Mouse (Mus musculus) layer of hippocampus, adult 2 months (tissue): ENCODE measurements around the gene Fmnl2. TPM values are rescaled to one million over a fixed set of nuclear protein-coding genes. Genes with fewer than 3 reads are reported as not detected.

ENCODE experiments used
- DNase-seq, 2 experiments: peaks; one replicate each; pipeline ENCODE4 v3.0.0; 2022; ENCODE audit warnings: low spot score in 2 of 2
- H3K27ac ChIP-seq: fragments of 200-600 bp; 2 replicates; pipeline ENCODE4 v1.8.1; 2022
- H3K4me3 ChIP-seq: fragments of 200-600 bp; 2 replicates; pipeline ENCODE4 v1.8.1; 2022; ENCODE audit warnings: mild to moderate bottlenecking
- CTCF ChIP-seq: fragments of 200-600 bp; conservative IDR thresholded peaks from 2 replicates; pipeline ENCODE4 v1.8.1; 2022; ENCODE audit warnings: antibody characterized with exemption, mild to moderate bottlenecking, moderate library complexity
- total RNA-seq, 2 experiments: library from RNA; stranded (reverse); gene quantifications; 2 replicates each; pipeline ENCODE4 v1.2.3; 2021

The Fmnl2 gene
- total RNA-seq, 2 experiments from 2014 or later = 42.4 to 44.0 TPM

- TF ChIP-seq CTCF = no peak
- peak; percentile 61 to 75 for DNase-seq
- Histone ChIP-seq H3K4me3 (no peak overlapping the region), H3K27ac (peak overlapping the region; percentile 29; the same call in 1 of the 2 replicates)
These were observed 97.4 kb downstream of the Fmnl2 start for GRCm38 (mm10) chr2:52955090-52955489.

GRCm38 (mm10) chr2:52955831-52956230, 98.2 kb downstream of the Fmnl2 start:
- no peak for TF ChIP-seq CTCF
- Histone ChIP-seq H3K4me3 (no peak overlapping the region), H3K27ac (peak overlapping the region; percentile 55; the same call in 1 of the 2 replicates)
- no peak for DNase-seq

- Histone ChIP-seq H3K27ac (peak overlapping the region; percentile 67; the same call in 1 of the 2 replicates), H3K4me3 (no peak overlapping the region)
- no peak for TF ChIP-seq CTCF
- no peak for DNase-seq
These were observed 100.3 kb downstream of the Fmnl2 start for GRCm38 (mm10) chr2:52957771-52958534.

GRCm38 (mm10) chr2:52958535-52959290, 101.1 kb downstream of the Fmnl2 start:
- no peak for DNase-seq

GRCm38 (mm10) chr2:52959291-52959621, 101.6 kb downstream of the Fmnl2 start:
- TF ChIP-seq CTCF = no peak
- no peak for DNase-seq
- Histone ChIP-seq H3K27ac (peak overlapping the region; percentile 67; the same call in 1 of the 2 replicates), H3K4me3 (no peak overlapping the region; the same call in 1 of the 2 replicates)

More at GRCm38 (mm10) chr2:52958535-52959290, 101.1 kb downstream of the Fmnl2 start:
- peak overlapping the region; percentile 27 for H3K4me3 ChIP-seq
- TF ChIP-seq CTCF = no peak
- peak overlapping the region; percentile 67; the same call in 1 of the 2 replicates for H3K27ac ChIP-seq

DNA sequence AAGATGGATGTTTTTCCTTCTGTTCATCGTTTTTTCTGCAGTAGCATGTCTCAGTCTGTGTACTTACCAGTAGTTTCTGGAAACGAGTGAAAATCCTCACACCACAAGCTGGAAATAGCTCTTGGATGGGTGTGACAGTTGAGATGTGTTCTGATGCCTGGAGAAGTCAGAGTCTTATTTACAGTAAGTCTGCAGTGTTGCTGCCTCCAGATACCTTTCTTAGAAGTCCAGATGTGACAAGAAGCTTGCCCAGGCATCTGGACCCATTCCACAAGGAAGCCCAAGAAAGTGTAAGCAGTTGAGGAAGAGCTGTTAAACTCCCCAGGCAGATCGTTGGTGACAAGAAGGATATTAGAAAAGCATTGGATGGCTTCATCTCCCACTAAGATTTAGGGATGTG, 102.3 kb downstream of the Fmnl2 start:
- Histone ChIP-seq H3K27ac (peak overlapping the region; percentile 2; the same call in 1 of the 2 replicates), H3K4me3 (no peak overlapping the region)

GRCm38 (mm10) chr2:52960697-52961096, 103.0 kb downstream of the Fmnl2 start:
- no peak for TF ChIP-seq CTCF
- peak overlapping the region; percentile 43; the same call in 1 of the 2 replicates for H3K27ac ChIP-seq
- no peak overlapping the region for H3K4me3 ChIP-seq
- no peak for DNase-seq

More for the DNA sequence above, 102.3 kb downstream of the Fmnl2 start:
- TF ChIP-seq CTCF = no peak
- no peak for DNase-seq

DNA sequence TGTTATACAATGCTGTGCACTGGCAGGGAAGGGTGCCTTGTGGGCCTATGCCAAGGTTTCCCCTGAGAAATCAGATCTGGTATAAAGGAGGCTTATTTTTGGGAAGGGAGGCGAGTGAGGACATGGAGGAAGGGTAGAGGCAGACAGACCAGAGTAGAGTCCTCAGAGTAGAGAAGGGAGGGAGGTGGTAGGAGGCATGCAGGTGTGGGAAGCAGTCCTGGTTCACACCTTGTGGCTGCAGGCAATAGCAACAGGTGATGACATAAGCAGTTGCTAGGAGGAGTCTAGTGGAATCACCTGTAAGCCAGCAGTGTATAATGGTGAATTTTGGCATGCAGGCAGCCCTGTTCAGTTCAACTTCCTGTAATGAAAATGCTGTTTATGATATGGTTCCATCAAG, 105.8 kb downstream of the Fmnl2 start:
- no peak overlapping the region for H3K4me3 ChIP-seq
- H3K27ac ChIP-seq = peak overlapping the region; percentile 43; the same call in 1 of the 2 replicates
- TF ChIP-seq CTCF = no peak
- no peak for DNase-seq

GRCm38 (mm10) chr2:52964386-52964928, 106.8 kb downstream of the Fmnl2 start:
- peak overlapping the region; percentile 63; the same call in 1 of the 2 replicates for H3K27ac ChIP-seq
- no peak overlapping the region for H3K4me3 ChIP-seq
- no peak for DNase-seq
- TF ChIP-seq CTCF = no peak

DNA sequence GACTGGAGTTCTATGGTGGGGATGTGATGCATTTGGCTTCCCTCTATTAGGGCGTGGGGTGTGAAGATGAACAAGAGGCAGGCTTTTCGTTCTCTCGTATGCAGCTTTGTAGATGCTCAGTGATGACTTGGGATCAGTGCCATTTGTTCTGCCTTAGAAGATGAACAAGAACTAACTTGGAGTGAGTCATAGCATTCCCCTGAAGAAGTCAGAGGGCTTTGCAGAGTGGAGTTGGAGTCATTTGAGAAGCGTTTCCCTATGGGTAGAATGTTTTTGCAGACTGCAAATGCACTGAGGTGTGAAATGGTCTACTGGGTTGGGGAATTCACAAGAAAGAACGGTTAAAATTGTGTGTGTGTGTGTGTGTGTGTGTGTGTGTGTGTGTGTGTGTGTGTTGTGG, 108.6 kb downstream of the Fmnl2 start:
- H3K27ac ChIP-seq = no peak overlapping the region
- DNase-seq = no peak
- H3K4me3 ChIP-seq = no peak overlapping the region
- TF ChIP-seq CTCF = no peak

- H3K27ac ChIP-seq = no peak overlapping the region
- no peak overlapping the region for H3K4me3 ChIP-seq
- TF ChIP-seq CTCF = no peak
- no peak for DNase-seq
These were observed 109.3 kb downstream of the Fmnl2 start for GRCm38 (mm10) chr2:52966820-52967460.

DNA sequence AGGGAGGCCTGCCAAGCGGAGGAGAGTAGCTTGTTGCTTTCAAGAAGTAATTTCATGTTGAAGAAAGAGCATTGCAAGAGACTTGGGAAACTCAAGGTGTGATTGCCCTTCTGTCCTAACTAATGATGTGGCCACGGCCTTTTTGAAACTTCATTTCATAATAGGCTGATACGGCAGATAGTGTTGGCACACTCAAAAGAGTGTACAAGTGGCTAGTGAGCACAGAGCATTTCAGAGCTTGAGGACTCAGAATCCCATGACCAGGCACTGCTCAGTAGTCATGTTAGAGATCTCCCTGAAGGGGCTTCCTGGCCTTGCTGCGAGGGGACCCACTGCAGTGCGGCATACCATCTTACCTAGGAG, 109.8 kb downstream of the Fmnl2 start:
- H3K4me3 ChIP-seq = no peak overlapping the region
- no peak for TF ChIP-seq CTCF
- no peak overlapping the region for H3K27ac ChIP-seq
- no peak for DNase-seq

DNA sequence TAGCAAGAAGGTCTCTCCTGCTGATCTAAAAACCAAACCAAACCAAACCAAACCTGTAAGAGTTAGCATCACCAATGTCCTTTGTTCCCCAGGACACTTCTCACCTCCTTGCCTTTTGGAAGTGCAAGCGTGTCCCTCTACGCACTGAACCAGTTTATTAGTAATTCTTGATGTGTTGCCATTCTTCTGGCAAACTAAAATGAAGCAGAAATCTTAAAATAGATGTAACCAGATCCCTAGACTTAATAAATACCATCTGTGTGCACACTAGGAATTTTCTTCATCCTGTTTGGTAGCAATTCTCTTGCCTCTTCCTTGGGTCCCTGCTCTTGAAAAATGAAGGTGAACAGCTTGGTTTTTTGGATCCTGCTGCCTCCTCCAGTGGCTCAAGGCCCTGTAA, 111.2 kb downstream of the Fmnl2 start:
- no peak overlapping the region for H3K4me3 ChIP-seq
- no peak for TF ChIP-seq CTCF
- peak overlapping the region; percentile 36 for H3K27ac ChIP-seq
- no peak for DNase-seq
